Mouse (Mus musculus) skeletal muscle tissue, postnatal 0 days (tissue): ENCODE results near the gene Ncoa3. TPM values are rescaled to one million over a fixed set of nuclear protein-coding genes. Genes with fewer than 3 reads are reported as not detected.

Experiments used
- polyA plus RNA-seq: library from polyadenylated mRNA; unstranded; fragments of >200 nt; fragmentation: Nextera tagmentation; extraction: Ambion mirVana; gene quantifications from 2 replicates; pipeline ENCODE4 v1.2.1, GENCODE M21; 2015

The Ncoa3 gene
- polyA plus RNA-seq: 4.7 and 5.1 TPM in 2 replicates

DNA sequence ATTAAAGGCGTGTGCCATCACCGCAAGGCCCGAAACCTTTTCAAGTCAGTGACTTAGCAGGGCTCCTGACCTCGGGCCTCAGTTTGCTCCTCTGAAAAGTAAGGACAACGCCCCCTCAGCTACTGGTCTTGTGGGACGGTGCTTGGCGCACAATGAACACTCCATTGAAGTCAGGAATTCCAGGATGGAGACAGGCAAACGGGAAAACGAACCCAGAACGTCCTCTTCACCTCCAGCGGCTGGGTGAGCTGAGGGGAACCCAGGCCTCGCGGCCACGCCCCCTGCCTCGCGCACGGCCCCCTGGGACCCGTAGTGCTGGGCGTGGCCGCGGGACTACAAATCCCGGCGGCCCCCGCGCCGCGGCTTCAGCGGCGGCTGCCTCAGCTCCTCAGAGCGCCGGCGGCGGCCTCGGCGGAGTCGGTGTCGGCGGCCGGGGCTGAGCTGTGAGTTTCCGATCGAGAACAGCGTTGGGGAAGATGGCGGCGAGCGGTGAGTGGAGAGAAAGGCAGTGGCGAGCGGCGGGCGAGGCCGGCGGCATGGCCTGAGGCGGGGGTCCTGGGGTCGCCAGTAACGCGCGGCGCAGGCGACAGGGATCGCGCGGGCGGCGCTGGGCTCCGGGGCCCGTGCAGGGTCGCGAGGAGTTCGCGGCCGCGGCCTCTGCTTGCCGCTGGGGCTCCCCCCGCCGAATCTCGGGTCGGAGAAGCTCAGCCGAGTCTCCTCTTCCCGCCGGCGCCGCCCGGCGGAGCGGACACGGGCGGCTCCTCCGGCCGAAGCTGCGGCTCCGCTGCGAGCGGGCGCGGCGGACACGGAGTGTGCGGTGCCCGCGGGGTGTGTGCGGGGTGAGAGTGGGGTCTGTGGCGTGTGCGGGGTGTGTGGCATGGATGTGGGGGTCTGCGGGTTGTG, at the start of gene Ncoa3:
Ncoa3 (plus strand) TSS at position 367 of the 903 bp plus-strand sequence.

Other genes starting within 250 kb of the Ncoa3 start
- 16.9 and 18.7 TPM in 2 replicates for gene Zmynd8, start 93.6 kb upstream of the Ncoa3 start, polyA plus RNA-seq
- gene Sulf2, start 163.0 kb downstream of the Ncoa3 start, polyA plus RNA-seq: 20.7 and 35.4 TPM in 2 replicates